Mouse (Mus musculus): ENCODE measurements around the gene Hnrnpa1.

DNA sequence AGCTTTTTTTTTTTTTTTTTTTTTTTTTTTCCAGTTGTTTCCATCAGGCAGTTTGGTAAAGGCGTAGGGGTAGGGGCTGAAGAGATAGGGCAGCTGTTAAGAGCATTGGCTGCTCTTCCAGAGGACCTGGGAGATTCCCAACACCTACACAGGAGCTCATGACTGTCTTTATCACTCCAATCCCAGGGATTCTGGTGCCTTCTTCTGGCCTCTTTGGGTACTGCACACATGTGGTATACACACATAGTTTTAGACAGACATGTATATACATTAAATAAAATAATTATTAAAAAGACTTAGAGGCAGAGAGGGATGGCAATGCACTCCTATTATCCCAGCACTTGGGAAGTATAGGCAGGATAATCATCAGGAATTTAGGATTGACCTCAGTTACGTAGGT lies 53.1 kb downstream of the Hnrnpa1 start:
- TF ChIP-seq CTCF (IDR thresholded peaks at IDR 0.05; ENCODE audit: extremely low read depth, insufficient read depth, low read length) (no peak), POLR2A (IDR thresholded peaks at IDR 0.05; ENCODE audit: extremely low read depth, insufficient read depth, low read length) (no peak)
